Mouse (Mus musculus) hindbrain, postnatal 0 days (tissue): Measurements from ENCODE around the gene Sh2b2. TPM values are rescaled to one million over a fixed set of nuclear protein-coding genes. Genes with fewer than 3 reads are reported as not detected.

Source experiments
- ATAC-seq: fragments of 200-750 bp; cut with Nextera tagmentation; 2 replicates; pipeline ENCODE4 v1.8.0; 2017; ENCODE audit warnings: mild to moderate bottlenecking, moderate TSS enrichment, moderate library complexity
- DNase-seq: peaks from one replicate; pipeline ENCODE4 v3.0.0-alpha.2; 2015; ENCODE audit warnings: low spot score
- H3K27ac ChIP-seq: fragments of 300-500 bp; sonication (generic); 2 replicates; pipeline ENCODE4 v1.5.1; 2014; ENCODE audit warnings: mild to moderate bottlenecking
- H3K27me3 ChIP-seq: fragments of 300-500 bp; sonication (generic); 2 replicates; pipeline ENCODE4 v1.6.1; 2014; ENCODE audit warnings: low read length, mixed read lengths; ENCODE audit not compliant: insufficient read depth
- H3K36me3 ChIP-seq: fragments of 300-500 bp; sonication (generic); 2 replicates; pipeline ENCODE4 v1.6.1; 2014; ENCODE audit warnings: low read length, mixed read lengths; ENCODE audit not compliant: insufficient read depth
- H3K4me1 ChIP-seq: fragments of 300-500 bp; sonication (generic); 2 replicates; pipeline ENCODE4 v1.6.1; 2014; ENCODE audit warnings: antibody characterized with exemption, low read length, mixed read lengths; ENCODE audit not compliant: insufficient read depth
- H3K4me2 ChIP-seq: fragments of 300-500 bp; sonication (generic); 2 replicates; pipeline ENCODE4 v1.6.1; 2014; ENCODE audit warnings: low read depth, mild to moderate bottlenecking, low read length, moderate library complexity, mixed read lengths
- H3K4me3 ChIP-seq: fragments of 300-500 bp; sonication (generic); 2 replicates; pipeline ENCODE4 v1.5.1; 2014; ENCODE audit warnings: low read length
- H3K9ac ChIP-seq: fragments of 300-500 bp; sonication (generic); replicated peaks from 2 replicates; pipeline ENCODE4 v1.6.1; 2014; ENCODE audit warnings: mild to moderate bottlenecking, low read length, moderate library complexity, mixed read lengths
- H3K9me3 ChIP-seq: fragments of 300-500 bp; sonication (generic); 2 replicates; pipeline ENCODE4 v1.6.1; 2016; ENCODE audit warnings: low read length, mixed read lengths
- CTCF ChIP-seq: IDR thresholded peaks from 2 replicates; pipeline ENCODE4 v1.5.1; 2016; ENCODE audit warnings: antibody characterized with exemption, control low read depth, low read depth
- WGBS: fragments of 180-500 bp; shearing (Covaris S2); extraction: QIAGEN DNeasy Blood & Tissue Kit; methylation state at CpG from one replicate; pipeline ENCODE4 v1.1.7; 2014; 5-methylcytosine and 5-hydroxymethylcytosine counted together
- polyA plus RNA-seq: library from polyadenylated mRNA; unstranded; fragments of >200 nt; fragmentation: Nextera tagmentation; extraction: Ambion mirVana; gene quantifications from 2 replicates; pipeline ENCODE4 v1.2.1, GENCODE M21; 2015
- total RNA-seq: library from RNA; depleted of rRNA; stranded (reverse); fragments of >200 nt; gene quantifications from 2 replicates; pipeline ENCODE4 v1.2.3, GENCODE M21; 2014

Sh2b2 gene
- total and polyA plus RNA-seq, 2 experiments from 2014 or later, result 15.3 to 49.6 TPM

DNA sequence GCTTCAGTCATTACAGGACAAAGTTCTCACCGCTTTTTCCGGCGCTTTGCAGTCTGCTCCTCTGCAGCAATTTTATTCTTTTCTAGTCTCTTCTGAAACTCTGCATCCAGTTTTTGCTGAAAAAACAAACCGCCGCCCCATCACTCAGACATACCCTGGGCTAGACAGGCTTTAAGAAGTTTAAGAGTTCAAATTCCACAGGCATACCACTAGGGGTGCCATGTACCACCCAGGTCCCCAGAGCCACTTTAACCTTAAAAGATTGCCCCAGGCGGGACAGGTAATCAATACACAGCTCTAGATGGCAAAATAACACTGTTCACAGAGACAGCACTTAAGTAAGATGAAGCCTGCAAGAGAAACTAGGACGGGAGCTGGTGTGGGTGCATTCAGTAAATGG is 54.5 kb downstream of the Sh2b2 start:
- Histone ChIP-seq H3K4me1 (no peaks in the 10 kb centered on the region), H3K27me3 (no peaks in the 10 kb centered on the region), H3K27ac (no peak overlapping the region), H3K4me2 (no peak overlapping the region), H3K9me3 (no peaks in the 10 kb centered on the region), H3K9ac (no peak overlapping the region), H3K36me3 (peaks cover 40% of the 10 kb centered on the region), H3K4me3 (no peak overlapping the region)
- DNase-seq (no peak), ATAC-seq (0 out of 2 replicates have a peak, but pooled peaks have one; percentile 5)
- WGBS, result 85% methylated on average over 7 of the region's 7 CpGs
- peak; percentile 37 for TF ChIP-seq CTCF

- WGBS, result 37% methylated on average over 4 of the region's 4 CpGs
- no peak overlapping the region for H3K9ac ChIP-seq
- peak; percentile 75 for DNase-seq
- no peak overlapping the region for H3K27ac ChIP-seq
- H3K36me3 ChIP-seq, result peaks cover 35% of the 10 kb centered on the region
- H3K27me3 ChIP-seq, result no peaks in the 10 kb centered on the region
- no peaks in the 10 kb centered on the region for H3K4me1 ChIP-seq
- H3K4me2 ChIP-seq, result no peak overlapping the region
- no peaks in the 10 kb centered on the region for H3K9me3 ChIP-seq
- TF ChIP-seq CTCF, result peak; percentile 92
- ATAC-seq, result peak; percentile 53; the same call in 1 of the 2 replicates
- H3K4me3 ChIP-seq, result no peak overlapping the region
Measured at GRCm38 (mm10) chr5:136186723-136187122, 59.6 kb downstream of the Sh2b2 start.

DNA sequence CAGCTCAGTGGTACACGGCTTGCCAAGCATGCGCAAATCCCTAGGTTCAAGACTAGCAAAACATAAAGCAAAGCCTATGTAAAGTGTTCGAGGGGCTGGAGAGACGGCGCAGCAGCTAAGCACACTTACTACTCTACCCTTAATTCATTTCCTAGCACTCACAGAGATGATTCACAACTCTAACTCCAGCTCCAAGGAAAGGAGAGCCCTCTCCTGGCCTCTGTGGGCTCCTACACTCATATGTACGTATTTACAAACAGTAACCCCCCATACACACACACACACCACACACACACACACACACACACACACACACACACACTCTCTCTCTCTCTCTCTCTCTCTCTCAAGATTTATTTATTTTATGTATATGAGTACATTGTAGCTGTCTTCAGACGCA is 62.6 kb downstream of the Sh2b2 start:
- H3K4me1 ChIP-seq, result no peaks in the 10 kb centered on the region
- no peaks in the 10 kb centered on the region for H3K9me3 ChIP-seq
- H3K36me3 ChIP-seq, result peaks cover 54% of the 10 kb centered on the region
- DNase-seq (no peak), ATAC-seq (no peak)
- no peak overlapping the region for H3K27ac ChIP-seq
- TF ChIP-seq CTCF, result peak; percentile 47
- no peak overlapping the region for H3K4me3 ChIP-seq
- no peak overlapping the region for H3K4me2 ChIP-seq
- no peaks in the 10 kb centered on the region for H3K27me3 ChIP-seq
- 89% methylated on average over 7 of the region's 7 CpGs for WGBS
- no peak overlapping the region for H3K9ac ChIP-seq

DNA sequence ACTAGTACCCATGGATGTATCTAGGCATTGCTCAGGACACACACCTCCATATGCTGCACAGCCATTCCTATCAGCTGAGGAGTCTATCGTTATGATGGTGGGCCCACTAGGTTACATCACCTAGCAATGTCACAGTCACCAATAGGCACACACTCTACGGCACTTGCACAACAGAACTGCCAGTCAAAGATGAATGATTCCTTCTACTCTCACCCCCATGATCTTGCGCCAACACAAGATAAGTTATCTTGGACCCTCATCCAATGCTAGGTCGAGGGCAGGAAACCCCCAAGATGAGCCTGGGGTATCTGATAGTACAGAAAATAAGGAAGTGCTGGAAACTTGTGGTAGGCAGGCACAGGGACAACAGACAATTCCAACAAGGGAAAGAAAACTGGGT is 63.5 kb downstream of the Sh2b2 start:
- no peaks in the 10 kb centered on the region for H3K4me1 ChIP-seq
- H3K4me3 ChIP-seq, result no peak overlapping the region
- WGBS, result 95% methylated on average over 4 of the region's 4 CpGs
- no peaks in the 10 kb centered on the region for H3K9me3 ChIP-seq
- no peaks in the 10 kb centered on the region for H3K27me3 ChIP-seq
- TF ChIP-seq CTCF, result no peak
- no peak for ATAC-seq
- H3K9ac ChIP-seq, result no peak overlapping the region
- no peak overlapping the region for H3K4me2 ChIP-seq
- DNase-seq, result no peak
- no peak overlapping the region for H3K27ac ChIP-seq
- H3K36me3 ChIP-seq, result peaks cover 57% of the 10 kb centered on the region

- TF ChIP-seq CTCF, result no peak
- Histone ChIP-seq H3K4me2 (no peak overlapping the region), H3K27me3 (no peaks in the 10 kb centered on the region), H3K27ac (no peak overlapping the region), H3K9me3 (no peaks in the 10 kb centered on the region), H3K36me3 (peaks cover 60% of the 10 kb centered on the region), H3K4me3 (no peak overlapping the region), H3K9ac (no peak overlapping the region), H3K4me1 (no peaks in the 10 kb centered on the region)
- 91% methylated on average over 6 of the region's 6 CpGs for WGBS
- no peak for DNase-seq
- no peak for ATAC-seq
Measured at GRCm38 (mm10) chr5:136182049-136182448, 64.3 kb downstream of the Sh2b2 start.

GRCm38 (mm10) chr5:136181197-136181596 is 65.2 kb downstream of the Sh2b2 start:
- DNase-seq, result no peak
- H3K4me3 ChIP-seq, result no peak overlapping the region
- no peaks in the 10 kb centered on the region for H3K27me3 ChIP-seq
- H3K9me3 ChIP-seq, result no peaks in the 10 kb centered on the region
- H3K4me2 ChIP-seq, result no peak overlapping the region
- WGBS, result 87% methylated on average over 6 of the region's 6 CpGs
- no peak for ATAC-seq
- H3K36me3 ChIP-seq, result peaks cover 59% of the 10 kb centered on the region
- no peak overlapping the region for H3K9ac ChIP-seq
- no peaks in the 10 kb centered on the region for H3K4me1 ChIP-seq
- no peak overlapping the region for H3K27ac ChIP-seq
- TF ChIP-seq CTCF, result no peak

DNA sequence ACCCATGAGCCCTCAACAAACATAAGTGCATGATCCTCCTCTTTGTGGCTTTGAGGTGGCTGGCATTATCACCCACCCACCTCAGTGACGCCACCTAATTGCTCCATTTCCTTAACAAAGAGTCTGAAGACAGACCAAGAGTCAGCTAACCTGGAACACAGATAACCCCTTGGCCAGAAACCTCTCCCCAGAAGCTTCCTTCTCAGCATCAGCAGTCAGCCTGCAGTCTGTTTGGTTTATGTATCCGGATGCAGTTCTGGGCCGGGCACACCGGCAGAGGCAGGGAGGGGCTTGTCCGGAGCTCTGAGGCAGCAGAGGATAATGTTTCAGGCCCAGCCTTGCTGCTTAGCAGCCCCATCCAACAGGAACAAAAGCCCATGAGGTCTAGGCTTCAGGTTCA is 66.8 kb downstream of the Sh2b2 start:
- Histone ChIP-seq H3K4me3 (no peak overlapping the region), H3K36me3 (peaks cover 53% of the 10 kb centered on the region), H3K9ac (no peak overlapping the region), H3K27me3 (no peaks in the 10 kb centered on the region), H3K4me1 (no peaks in the 10 kb centered on the region), H3K4me2 (no peak overlapping the region), H3K27ac (no peak overlapping the region), H3K9me3 (no peaks in the 10 kb centered on the region)
- ATAC-seq (no peak), DNase-seq (no peak)
- TF ChIP-seq CTCF, result no peak
- WGBS, result 79% methylated on average over 5 of the region's 5 CpGs
